Mouse (Mus musculus): ENCODE data around the gene Rmnd5b.

Rmnd5b gene

GRCm38 (mm10) chr11:51588833-51589232, 46.9 kb downstream of the Rmnd5b start:
- peak; percentile 20 for DNase-seq

GRCm38 (mm10) chr11:51587059-51587458, 48.6 kb downstream of the Rmnd5b start:
- DNase-seq = peak; percentile 22

- peak; percentile 33 for DNase-seq
Measured at GRCm38 (mm10) chr11:51586411-51586810, 49.3 kb downstream of the Rmnd5b start.

GRCm38 (mm10) chr11:51585608-51586252, 50.0 kb downstream of the Rmnd5b start:
- DNase-seq = peak; percentile 34

- DNase-seq = peak; percentile 98
Measured at GRCm38 (mm10) chr11:51584431-51585248, 51.1 kb downstream of the Rmnd5b start, which contains the start of gene Phykpl. Gene Phykpl, plus strand, starts transcription at chr11:51584757.

- DNase-seq = no peak
Measured at GRCm38 (mm10) chr11:51584057-51584430, 51.7 kb downstream of the Rmnd5b start.

- peak; percentile 77 for DNase-seq
Measured at GRCm38 (mm10) chr11:51582713-51583112, 53.0 kb downstream of the Rmnd5b start.

- no peak for DNase-seq
Measured at GRCm38 (mm10) chr11:51579024-51579423, 56.7 kb downstream of the Rmnd5b start.

- no peak for DNase-seq
Measured at GRCm38 (mm10) chr11:51577587-51577986, 58.1 kb downstream of the Rmnd5b start.

GRCm38 (mm10) chr11:51576454-51576853, 59.2 kb downstream of the Rmnd5b start:
- no peak for DNase-seq

Data from cerebellum, adult 9-10 months (tissue).